Mouse (Mus musculus) liver, embryonic 16.5 days (tissue): ENCODE results near the gene Ppil2. TPM values are rescaled to one million over a fixed set of nuclear protein-coding genes. Genes with fewer than 3 reads are reported as not detected.

ENCODE experiments used
- ATAC-seq: fragments of 200-750 bp; cut with Nextera tagmentation; 2 replicates; pipeline ENCODE4 v1.8.0; 2017; ENCODE audit warnings: low read depth, mild to moderate bottlenecking, moderate number of reproducible peaks, moderate library complexity
- H3K27ac ChIP-seq: fragments of 300-500 bp; sonication (generic); 2 replicates; pipeline ENCODE4 v1.5.1; 2014; ENCODE audit warnings: mild to moderate bottlenecking, low read length
- H3K27me3 ChIP-seq: fragments of 300-500 bp; sonication (generic); 2 replicates; pipeline ENCODE4 v1.6.1; 2014; ENCODE audit warnings: low read depth, low read length, mixed read lengths; ENCODE audit not compliant: control insufficient read depth, insufficient read depth
- H3K36me3 ChIP-seq: fragments of 300-500 bp; sonication (generic); 2 replicates; pipeline ENCODE4 v1.6.1; 2014; ENCODE audit warnings: mild to moderate bottlenecking; ENCODE audit not compliant: control insufficient read depth, insufficient read depth
- H3K4me1 ChIP-seq: fragments of 300-500 bp; sonication (generic); 2 replicates; pipeline ENCODE4 v1.6.1; 2014; ENCODE audit warnings: low read depth, low read length, mixed read lengths; ENCODE audit not compliant: control insufficient read depth
- H3K4me2 ChIP-seq: fragments of 300-500 bp; sonication (generic); 2 replicates; pipeline ENCODE4 v1.6.1; 2014; ENCODE audit warnings: low read depth, low read length, mixed read lengths
- H3K4me3 ChIP-seq: fragments of 300-500 bp; sonication (generic); 2 replicates; pipeline ENCODE4 v1.5.1; 2014; ENCODE audit warnings: low read depth, mild to moderate bottlenecking, low read length
- H3K9ac ChIP-seq: fragments of 300-500 bp; sonication (generic); 2 replicates; pipeline ENCODE4 v1.6.1; 2014; ENCODE audit warnings: low read depth, low read length
- H3K9me3 ChIP-seq: fragments of 300-500 bp; sonication (generic); replicated peaks from 2 replicates; pipeline ENCODE4 v1.6.1; 2016; ENCODE audit warnings: low read length; ENCODE audit not compliant: control insufficient read depth
- WGBS: fragments of 180-500 bp; shearing (Covaris S2); extraction: QIAGEN DNeasy Blood & Tissue Kit; methylation state at CpG from one replicate; pipeline ENCODE4 v1.1.7; 2014; ENCODE audit not compliant: insufficient replicate concordance; 5-methylcytosine and 5-hydroxymethylcytosine counted together
- polyA plus RNA-seq: library from polyadenylated mRNA; unstranded; fragments of >200 nt; fragmentation: Nextera tagmentation; extraction: Ambion mirVana; gene quantifications from 2 replicates; pipeline ENCODE4 v1.2.1, GENCODE M21; 2015

Gene Ppil2
- polyA plus RNA-seq, 1 experiment from 2014 or later, result 55.9 TPM

DNA sequence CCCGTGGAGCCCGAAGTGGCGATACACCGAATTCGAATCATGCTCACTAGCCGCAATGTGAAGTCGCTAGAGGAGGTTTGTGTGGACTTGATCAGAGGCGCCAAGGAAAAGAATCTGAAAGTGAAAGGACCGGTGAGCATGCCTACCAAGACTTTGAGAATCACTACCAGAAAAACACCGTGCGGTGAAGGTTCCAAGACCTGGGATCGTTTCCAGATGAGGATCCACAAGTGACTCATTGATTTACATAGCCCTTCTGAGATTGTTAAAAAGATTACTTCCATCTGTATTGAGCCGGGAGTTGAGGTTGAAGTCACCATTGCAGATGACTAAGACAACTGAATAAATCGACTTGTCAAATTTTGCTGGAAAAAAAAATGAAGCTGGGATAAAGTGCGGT lies 26.3 kb upstream of the Ppil2 start:
- no peak for ATAC-seq
- Histone ChIP-seq H3K27me3 (no peaks in the 10 kb centered on the region), H3K4me3 (no peak overlapping the region), H3K9me3 (no peaks in the 10 kb centered on the region), H3K4me2 (no peak overlapping the region), H3K4me1 (no peaks in the 10 kb centered on the region; the same call in 1 of the 2 replicates), H3K36me3 (no peaks in the 10 kb centered on the region), H3K9ac (no peak overlapping the region), H3K27ac (no peak overlapping the region)
- WGBS, result 70% methylated on average over 15 of the region's 15 CpGs

- H3K36me3 ChIP-seq, result no peaks in the 10 kb centered on the region
- H3K4me2 ChIP-seq, result peak overlapping the region; percentile 100
- peak overlapping the region; percentile 93 for H3K4me3 ChIP-seq
- no peak for ATAC-seq
- H3K27ac ChIP-seq, result no peak overlapping the region
- H3K9ac ChIP-seq, result peak overlapping the region; percentile 66
- peaks cover 9% of the 10 kb centered on the region for H3K4me1 ChIP-seq
- no peaks in the 10 kb centered on the region for H3K9me3 ChIP-seq
- WGBS, result 40% methylated on average over 7 of the region's 7 CpGs
- no peaks in the 10 kb centered on the region for H3K27me3 ChIP-seq
Observed at GRCm38 (mm10) chr16:17132906-17133200, 21.8 kb upstream of the Ppil2 start.

GRCm38 (mm10) chr16:17132089-17132905 lies 21.2 kb upstream of the Ppil2 start, which contains the start of gene Sdf2l1:
Gene Sdf2l1, minus strand, starts transcription at chr16:17132383.
- peak; percentile 99 for ATAC-seq
- Histone ChIP-seq H3K4me2 (peak within 1 kb of the TSS; percentile 100), H3K4me1 (peaks cover 9% of the 10 kb centered on the region), H3K36me3 (no peaks in the 10 kb centered on the region), H3K27me3 (no peaks in the 10 kb centered on the region), H3K27ac (peak within 1 kb of the TSS; percentile 62), H3K9ac (peak within 1 kb of the TSS; percentile 82), H3K9me3 (no peaks in the 10 kb centered on the region), H3K4me3 (peak within 1 kb of the TSS; percentile 93)
- under 1% methylated on average over 47 of the region's 47 CpGs for WGBS

GRCm38 (mm10) chr16:17131191-17132088 lies 20.4 kb upstream of the Ppil2 start:
- H3K4me3 ChIP-seq, result peak overlapping the region; percentile 93
- no peak for ATAC-seq
- H3K27ac ChIP-seq, result peak overlapping the region; percentile 62
- H3K36me3 ChIP-seq, result no peaks in the 10 kb centered on the region
- H3K4me1 ChIP-seq, result peaks cover 9% of the 10 kb centered on the region
- no peaks in the 10 kb centered on the region for H3K9me3 ChIP-seq
- peak overlapping the region; percentile 100 for H3K4me2 ChIP-seq
- peak overlapping the region; percentile 82 for H3K9ac ChIP-seq
- H3K27me3 ChIP-seq, result no peaks in the 10 kb centered on the region
- 2% methylated on average over 43 of the region's 43 CpGs for WGBS

DNA sequence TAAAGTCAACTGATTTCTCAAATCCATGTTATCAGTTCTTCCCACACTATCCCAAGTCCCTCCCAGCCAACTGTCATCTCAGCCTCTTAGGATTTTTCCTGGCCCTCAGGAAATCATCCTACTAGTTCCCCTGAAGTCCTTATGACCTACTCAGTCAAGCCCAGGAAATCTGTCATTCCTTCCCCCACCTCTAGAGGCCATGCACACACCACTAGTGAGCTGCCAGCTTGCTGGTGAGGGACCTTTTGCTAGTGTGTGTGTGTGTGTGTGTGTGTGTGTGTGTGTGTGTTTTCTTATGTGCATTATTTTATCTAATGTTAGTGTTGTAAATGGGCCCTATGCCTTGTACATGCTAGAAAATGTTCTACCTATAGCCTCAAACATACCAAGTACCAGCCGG lies 16.2 kb upstream of the Ppil2 start:
- Histone ChIP-seq H3K4me3 (no peak overlapping the region), H3K27ac (no peak overlapping the region), H3K36me3 (no peaks in the 10 kb centered on the region), H3K4me2 (no peak overlapping the region), H3K4me1 (peaks cover 25% of the 10 kb centered on the region), H3K9ac (no peak overlapping the region), H3K9me3 (no peaks in the 10 kb centered on the region), H3K27me3 (no peaks in the 10 kb centered on the region)
- WGBS, result 88% methylated on average over 1 of the region's 1 CpGs
- no peak for ATAC-seq

GRCm38 (mm10) chr16:17124871-17125520 lies 13.9 kb upstream of the Ppil2 start, which contains the start of gene 2610318N02Rik:
Gene 2610318N02Rik, minus strand, starts transcription at chr16:17125167.
- Histone ChIP-seq H3K4me1 (peaks cover 16% of the 10 kb centered on the region), H3K9ac (peak within 1 kb of the TSS; percentile 66), H3K4me3 (peak within 1 kb of the TSS; percentile 60), H3K36me3 (no peaks in the 10 kb centered on the region), H3K9me3 (no peaks in the 10 kb centered on the region), H3K27ac (peak within 1 kb of the TSS; percentile 55; the same call in 1 of the 2 replicates), H3K27me3 (no peaks in the 10 kb centered on the region), H3K4me2 (peak within 1 kb of the TSS; percentile 91)
- under 1% methylated on average over 25 of the region's 25 CpGs for WGBS
- ATAC-seq, result peak; percentile 99

DNA sequence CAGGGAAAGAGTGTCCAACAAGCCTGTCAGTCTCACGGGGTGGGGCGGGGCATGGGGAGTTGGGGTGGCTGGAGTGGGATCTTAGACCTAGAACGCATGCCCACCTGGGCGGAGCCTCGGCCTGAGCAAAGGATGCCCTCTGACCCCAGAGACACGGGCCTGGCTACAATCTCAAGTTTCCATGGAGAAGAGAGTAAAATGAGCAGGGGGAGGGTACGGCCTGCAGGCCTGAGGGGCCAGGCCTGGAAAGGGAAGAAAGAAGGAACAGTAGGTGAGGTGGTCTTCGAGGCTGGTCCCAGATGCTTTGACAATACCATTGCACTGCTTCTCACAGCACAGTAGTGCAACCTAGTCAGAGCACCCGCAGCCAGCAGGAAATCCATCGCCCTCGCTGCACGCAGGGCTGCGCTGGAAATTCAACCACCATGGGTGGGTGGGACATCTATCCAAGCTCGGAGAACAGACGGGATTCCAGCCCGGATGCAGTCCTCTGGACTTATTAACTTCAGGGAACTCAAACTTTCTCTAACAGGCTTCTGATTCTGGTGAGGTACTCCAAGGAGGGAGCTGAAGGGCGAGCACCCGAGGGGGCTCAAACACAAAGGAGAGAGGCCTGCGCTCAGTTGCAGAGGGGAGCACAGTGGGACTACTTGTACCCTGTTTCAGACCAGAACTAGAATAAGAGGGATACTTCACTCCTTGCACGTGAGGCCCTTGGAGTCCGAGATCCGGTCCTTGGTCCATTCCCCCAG lies 13.2 kb upstream of the Ppil2 start:
- no peaks in the 10 kb centered on the region for H3K27me3 ChIP-seq
- peak overlapping the region; percentile 91 for H3K4me2 ChIP-seq
- 7% methylated on average over 22 of the region's 22 CpGs for WGBS
- ATAC-seq, result no peak
- H3K27ac ChIP-seq, result no peak overlapping the region
- H3K9ac ChIP-seq, result peak overlapping the region; percentile 66
- H3K4me1 ChIP-seq, result peaks cover 16% of the 10 kb centered on the region
- no peaks in the 10 kb centered on the region for H3K9me3 ChIP-seq
- H3K4me3 ChIP-seq, result peak overlapping the region; percentile 60
- no peaks in the 10 kb centered on the region for H3K36me3 ChIP-seq

DNA sequence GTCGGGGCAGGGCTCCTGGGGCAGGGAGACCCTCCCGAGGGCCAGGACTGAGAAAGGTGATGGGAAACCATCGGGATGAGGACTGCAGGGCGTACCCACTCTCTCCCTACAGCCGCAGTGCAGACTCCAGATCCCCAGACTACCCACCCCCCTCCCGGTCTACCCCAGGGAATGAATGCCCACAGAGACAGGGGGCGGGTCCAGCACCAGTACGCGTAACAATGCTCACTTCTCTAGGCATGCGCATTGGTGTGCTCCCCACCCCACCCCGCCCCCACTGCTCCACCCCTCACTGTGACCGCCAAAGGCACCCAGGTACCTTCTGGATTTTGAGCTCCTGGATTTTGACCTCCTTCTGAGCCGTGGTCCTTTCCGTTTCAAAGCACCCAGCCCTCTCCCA lies 10.5 kb upstream of the Ppil2 start:
- Histone ChIP-seq H3K4me1 (peaks cover 16% of the 10 kb centered on the region), H3K27me3 (no peaks in the 10 kb centered on the region), H3K36me3 (no peaks in the 10 kb centered on the region), H3K9me3 (no peaks in the 10 kb centered on the region), H3K4me3 (no peak overlapping the region), H3K27ac (no peak overlapping the region), H3K9ac (no peak overlapping the region), H3K4me2 (no peak overlapping the region)
- no peak for ATAC-seq
- WGBS, result 82% methylated on average over 14 of the region's 14 CpGs
